Mouse (Mus musculus) gonadal fat pad, adult 2 months (tissue): ENCODE measurements around the gene Gm6904. TPM values are rescaled to one million over a fixed set of nuclear protein-coding genes. Genes with fewer than 3 reads are reported as not detected.

ENCODE experiments used
- polyA plus RNA-seq: library from polyadenylated mRNA; depleted of rRNA; stranded (reverse); fragments of >200 nt; gene quantifications from 2 replicates; pipeline ENCODE4 v1.2.3, GENCODE M21; 2012; rRNA removed

Gene Gm6904
- polyA plus RNA-seq, 1 experiment: not detected

Other genes starting within 250 kb of the Gm6904 start
- 0.61 and 1.7 TPM in 2 replicates for gene 1700129C05Rik, start 117.3 kb downstream of the Gm6904 start, polyA plus RNA-seq
- 0.90 and 2.2 TPM in 2 replicates for gene Gm5142, start 81.5 kb downstream of the Gm6904 start, polyA plus RNA-seq
- gene Rcbtb1, start 59.0 kb downstream of the Gm6904 start, polyA plus RNA-seq: 21.8 and 29.0 TPM in 2 replicates
- 0.34 and 0.62 TPM in 2 replicates for gene Phf11a, start 37.3 kb upstream of the Gm6904 start, polyA plus RNA-seq
- gene Phf11b, start 81.1 kb upstream of the Gm6904 start, polyA plus RNA-seq: 0.55 and 0.70 TPM in 2 replicates
- 4.2 and 7.1 TPM in 2 replicates for gene Phf11d, start 105.3 kb upstream of the Gm6904 start, polyA plus RNA-seq
- 0.34 and 0.48 TPM in 2 replicates for gene Phf11c, start 135.2 kb upstream of the Gm6904 start, polyA plus RNA-seq
- 3.5 and 5.1 TPM in 2 replicates for gene Setdb2, start 180.7 kb upstream of the Gm6904 start, polyA plus RNA-seq
- gene Cab39l, start 180.8 kb upstream of the Gm6904 start, polyA plus RNA-seq: 16.8 and 17.7 TPM in 2 replicates